Mouse (Mus musculus) bone marrow macrophage, adult 2 months (primary cell): ENCODE results near the gene Epha4.

Experiments used
- CTCF ChIP-seq: IDR thresholded peaks from 2 replicates; pipeline ENCODE4 v1.5.1; 2012; ENCODE audit warnings: low read depth, mild to moderate bottlenecking, low read length, moderate library complexity
- POLR2A ChIP-seq: IDR thresholded peaks from 2 replicates; pipeline ENCODE4 v1.6.1; 2012; ENCODE audit warnings: mild to moderate bottlenecking, low read depth, low read length, borderline replicate concordance

DNA sequence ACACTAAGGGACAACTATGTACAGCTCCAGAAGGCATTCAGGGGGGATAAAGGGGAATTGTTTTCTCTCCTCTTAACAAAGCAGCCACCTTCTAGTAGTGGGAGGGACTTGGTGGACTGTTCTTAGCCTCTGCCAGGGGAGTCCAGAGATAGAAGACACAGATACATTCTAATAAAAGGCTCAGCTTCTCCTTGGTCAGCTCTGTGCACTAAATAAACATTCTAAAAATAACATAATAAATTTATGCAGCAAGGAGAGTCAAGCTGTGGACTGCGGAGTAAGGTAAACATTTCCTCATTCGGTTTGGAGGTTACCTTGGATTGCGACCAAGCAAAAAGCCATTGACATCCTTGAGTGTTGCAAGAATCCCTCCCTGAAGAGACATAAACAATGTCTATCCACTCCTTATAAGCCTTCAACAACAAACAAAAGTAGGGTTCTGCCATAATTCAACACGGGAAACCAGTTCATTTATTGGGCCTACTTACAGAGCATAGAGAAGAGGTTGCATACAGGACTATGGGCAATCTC, 196.2 kb downstream of the Epha4 start:
- TF ChIP-seq POLR2A (no peak), CTCF (no peak)
